Mouse (Mus musculus) adrenal gland, postnatal 36 days (tissue): ENCODE data around the gene Tmem179b. TPM values are rescaled to one million over a fixed set of nuclear protein-coding genes. Genes with fewer than 3 reads are reported as not detected.

ENCODE experiments used
- DNase-seq, 2 experiments: peaks; one replicate each; pipeline ENCODE4 v3.0.0; 2021; ENCODE audit warnings: mixed read lengths in 1 of 2
- total RNA-seq, 2 experiments: library from RNA; stranded (reverse); gene quantifications; 2 replicates each; pipeline ENCODE4 v1.2.3; 2021

Tmem179b gene
- total RNA-seq, 2 experiments from 2014 or later, result 44.8 to 69.2 TPM

DNA sequence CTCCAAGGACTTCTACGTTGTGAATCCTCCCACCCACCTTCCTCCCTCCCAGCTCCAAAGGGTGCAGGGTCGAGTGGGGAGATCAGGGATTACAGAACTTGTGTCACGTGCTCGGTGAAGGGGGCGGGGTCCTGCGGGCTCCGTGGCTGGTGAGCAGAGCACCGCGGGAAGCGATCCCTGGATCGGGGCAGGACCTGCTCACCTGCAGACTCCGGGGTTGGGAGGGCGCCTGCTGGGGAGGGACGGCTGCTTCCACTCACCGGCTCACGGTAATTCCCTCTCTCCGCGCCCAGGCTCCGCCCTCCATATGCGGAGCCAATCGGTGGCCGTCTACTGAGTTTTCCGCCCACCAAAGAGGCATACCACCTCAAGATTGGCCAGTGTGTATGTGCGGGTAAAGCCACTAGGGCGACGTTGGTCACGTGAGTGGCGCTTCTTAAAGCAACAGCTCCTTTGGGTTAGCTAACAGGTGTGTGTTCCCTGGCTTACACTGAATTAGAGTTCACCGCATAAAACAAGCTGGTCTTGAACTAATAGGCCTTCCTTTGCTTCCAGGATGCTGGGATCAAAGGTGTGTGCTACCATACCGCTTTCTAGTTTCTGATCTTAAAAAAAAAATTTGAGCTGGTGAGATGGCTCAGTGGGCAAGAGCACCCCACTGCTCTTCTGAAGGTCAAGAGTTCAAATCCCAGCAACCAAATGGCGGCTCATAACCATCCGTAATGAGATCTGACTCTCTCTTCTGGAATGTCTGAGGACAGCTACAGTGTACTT, 11.9 kb upstream of the Tmem179b start, which contains the start of gene Taf6l:
Gene Taf6l (minus strand): TSS at position 410 of the 774 bp plus-strand sequence.
- DNase-seq, result peak; percentile 92 to 93

DNA sequence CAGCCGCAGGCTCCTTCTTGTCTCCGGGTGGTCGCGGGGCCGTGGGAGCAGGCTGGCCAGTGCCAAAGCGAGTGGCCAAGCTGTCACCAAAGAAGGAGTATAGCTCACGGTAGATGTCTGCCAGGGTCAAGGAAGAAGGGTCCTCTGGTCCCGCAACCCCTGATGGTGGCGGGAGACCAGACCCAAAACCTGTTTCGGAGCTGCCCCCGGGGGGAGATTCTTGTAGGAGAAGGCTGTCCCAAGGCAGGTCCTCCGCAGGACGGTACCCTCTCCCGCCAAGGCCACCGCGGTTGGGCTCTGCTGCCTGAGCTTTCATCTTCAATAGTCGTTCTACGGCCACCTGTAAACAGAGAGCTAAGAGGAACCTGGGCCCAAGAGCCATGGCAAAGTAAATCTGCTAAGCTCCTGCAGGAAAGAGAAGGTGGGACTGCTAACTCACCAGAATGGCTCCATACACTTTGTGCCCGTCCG, 719 bp upstream of the Tmem179b start:
- peak; percentile 48 to 64 for DNase-seq

DNA sequence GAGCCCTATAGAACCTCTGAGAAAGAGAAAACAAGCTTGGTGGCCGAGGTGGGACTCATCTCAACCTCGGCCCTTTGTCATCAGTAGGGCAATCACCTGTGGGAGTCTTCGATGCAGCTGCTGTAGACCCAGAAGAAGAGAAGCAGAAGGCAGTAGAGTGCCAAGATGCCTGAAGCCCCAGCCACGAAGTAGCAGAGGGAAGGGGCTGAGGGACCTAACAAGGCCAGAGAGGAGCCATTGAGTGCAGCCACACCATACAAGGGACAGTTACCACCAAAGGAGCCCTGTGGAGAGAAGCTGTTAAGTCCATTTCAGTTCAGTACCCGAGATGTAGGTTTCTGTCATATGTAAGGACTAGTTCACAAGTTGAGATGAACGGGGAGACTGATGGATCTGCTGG, 858 bp downstream of the Tmem179b start:
- no peak for DNase-seq

DNA sequence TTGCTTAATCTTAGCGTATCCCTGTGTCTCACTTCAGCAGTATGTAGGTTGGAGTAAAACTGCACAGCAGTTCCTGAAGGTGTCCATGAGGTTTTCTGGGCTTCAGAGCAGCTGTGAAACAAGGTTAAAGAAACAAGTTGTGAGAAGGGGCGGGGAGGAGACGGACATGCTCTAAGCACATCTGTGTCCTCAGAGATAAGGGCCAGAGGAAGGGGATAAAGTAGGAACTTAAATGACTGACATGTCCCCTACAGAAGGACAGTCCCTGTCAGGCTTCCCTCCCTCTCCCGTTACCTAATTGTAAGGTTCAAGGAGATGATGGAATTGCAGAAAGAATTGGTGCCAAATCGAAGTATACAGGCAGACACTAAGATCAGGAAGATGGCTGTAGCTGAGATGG, 1.3 kb downstream of the Tmem179b start:
- DNase-seq, result no peak

DNA sequence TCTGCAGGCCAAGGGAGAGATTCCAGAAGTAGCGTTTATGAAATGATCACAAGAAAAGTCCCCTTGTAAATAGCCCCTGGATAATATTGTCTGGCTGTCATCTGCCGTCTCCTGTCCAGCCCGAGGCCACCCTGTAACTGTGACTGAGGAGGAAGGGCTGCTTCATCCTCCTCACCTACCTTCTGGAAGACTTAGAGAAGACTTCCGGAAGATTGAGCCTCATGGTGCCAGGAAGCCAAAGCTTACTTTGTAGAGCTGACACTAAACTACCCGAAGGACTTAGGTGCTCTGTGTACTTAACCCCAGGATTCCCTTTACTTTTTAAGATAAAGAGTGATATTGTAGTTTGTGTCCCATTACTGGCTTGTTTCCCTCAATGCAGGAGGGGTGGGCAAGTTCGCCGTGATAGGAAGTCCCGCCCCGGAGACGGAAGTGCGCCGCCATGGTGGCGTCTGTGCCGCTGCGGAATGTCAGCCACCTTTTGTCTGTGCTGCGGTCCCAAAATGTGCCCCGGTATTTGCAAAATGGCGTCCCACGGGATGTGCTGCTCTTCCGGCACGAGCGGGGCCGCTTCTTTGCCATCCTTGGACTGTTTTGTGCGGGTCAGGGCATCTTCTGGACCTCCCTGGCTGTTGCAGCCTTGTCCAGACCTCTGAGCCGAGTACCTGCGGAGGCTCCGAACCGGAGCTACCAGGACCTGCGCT, 3.5 kb downstream of the Tmem179b start, which contains the start of gene Tmem223:
Gene Tmem223 (plus strand): TSS at position 430 of the 704 bp plus-strand sequence.
- peak; percentile 88 to 92 for DNase-seq

DNA sequence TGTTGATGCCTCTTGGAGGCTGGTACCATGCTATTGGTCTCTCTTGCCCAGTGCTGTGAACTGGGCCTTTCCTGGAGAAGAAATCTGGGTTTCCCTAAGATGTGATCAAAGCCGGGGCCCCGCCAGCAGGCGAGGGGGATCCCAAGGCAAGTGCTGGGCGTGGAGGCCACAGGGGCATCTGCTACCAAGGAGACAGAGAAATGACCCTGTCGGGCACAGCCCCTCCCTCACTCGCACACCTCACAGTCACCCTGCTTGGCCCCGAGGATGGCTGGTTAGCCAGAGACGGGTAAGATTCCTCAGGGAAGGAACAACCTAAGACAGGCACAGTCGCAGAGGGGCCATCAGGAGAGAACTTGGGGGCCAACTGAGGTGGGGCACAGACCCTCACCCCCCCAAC, 8.7 kb downstream of the Tmem179b start:
- no peak for DNase-seq

DNA sequence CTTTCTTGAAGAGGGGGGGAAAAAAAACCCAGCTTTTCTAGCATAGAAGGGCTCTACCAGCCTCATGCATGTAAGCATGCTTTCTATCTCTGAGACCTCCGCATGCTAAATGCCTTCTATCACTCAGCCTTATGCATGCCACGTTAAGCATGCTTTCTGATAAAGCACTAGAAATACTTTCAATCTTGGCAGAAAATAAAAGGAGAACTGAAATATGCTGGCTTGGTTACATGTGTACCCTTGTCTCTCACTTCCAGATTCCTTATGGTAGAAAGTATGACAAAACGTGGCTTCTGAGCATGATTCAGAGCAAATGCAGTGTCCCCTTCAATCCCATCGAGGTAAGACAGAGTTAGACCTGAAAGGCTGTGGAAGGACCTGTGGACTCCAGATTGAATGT, 11.0 kb downstream of the Tmem179b start:
- DNase-seq, result no peak

DNA sequence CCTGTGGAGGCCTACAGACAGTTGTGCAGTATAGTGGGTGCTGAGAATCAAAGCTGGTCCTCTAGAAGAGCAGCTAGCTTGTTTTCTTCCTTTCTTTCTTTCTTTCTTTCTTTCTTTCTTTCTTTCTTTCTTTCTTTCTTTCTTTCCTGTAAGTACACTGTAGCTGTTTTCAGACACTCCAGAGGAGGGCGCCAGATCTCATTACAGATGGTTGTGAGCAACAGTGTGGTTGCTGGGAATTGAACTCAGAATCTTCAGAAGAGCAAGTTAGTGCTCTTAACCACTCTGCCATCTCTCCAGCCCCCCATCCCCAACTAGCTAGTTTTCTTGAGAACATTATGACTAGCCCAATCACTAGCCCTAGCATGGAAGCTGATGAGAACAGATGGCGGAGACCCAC, 13.5 kb downstream of the Tmem179b start:
- DNase-seq, result no peak

DNA sequence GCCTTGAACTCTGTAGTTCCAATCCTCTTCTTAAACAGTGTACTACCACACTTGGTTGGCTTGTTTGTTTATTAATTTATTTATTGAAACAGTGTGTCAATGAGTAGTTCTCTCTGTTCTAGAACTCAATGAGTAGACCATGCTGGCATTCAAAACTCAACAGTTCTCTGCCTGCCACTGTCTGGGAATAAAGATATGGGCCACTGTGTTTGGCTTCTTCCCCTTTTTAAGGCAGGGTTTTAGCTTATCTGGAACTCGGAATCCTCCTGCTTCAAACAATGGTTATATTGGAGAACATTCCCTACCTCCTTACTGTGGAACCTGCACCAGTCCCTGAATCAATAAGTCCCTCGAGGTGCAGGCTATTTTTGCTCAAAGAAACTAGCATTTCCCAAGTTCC, 15.4 kb downstream of the Tmem179b start:
- DNase-seq, result no peak

DNA sequence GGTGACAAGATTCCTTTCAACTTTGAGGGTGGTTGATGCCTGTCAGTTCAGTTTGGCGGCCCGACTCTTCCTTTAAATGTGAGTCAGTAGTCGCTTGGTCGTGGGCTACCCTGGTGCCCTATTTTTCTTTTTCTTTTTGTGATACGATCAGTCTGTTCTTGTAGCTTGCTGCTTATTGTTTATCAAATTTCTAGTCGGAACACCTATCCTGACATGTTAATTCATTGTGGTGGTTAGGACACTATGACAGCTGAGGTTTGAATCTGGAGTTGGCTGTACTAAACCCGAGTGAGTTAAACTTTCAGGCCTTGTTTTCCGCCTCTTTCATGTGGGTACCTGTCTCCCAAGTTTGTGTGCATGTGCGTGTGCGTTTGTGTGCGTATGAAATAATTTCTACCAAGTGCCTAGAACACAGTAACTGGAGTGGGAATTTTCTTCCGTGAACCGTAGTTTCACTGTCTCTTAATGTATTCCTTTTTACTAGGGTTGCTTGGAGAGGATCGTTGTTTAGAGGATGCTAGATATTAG, 16.7 kb downstream of the Tmem179b start:
- no peak for DNase-seq

DNA sequence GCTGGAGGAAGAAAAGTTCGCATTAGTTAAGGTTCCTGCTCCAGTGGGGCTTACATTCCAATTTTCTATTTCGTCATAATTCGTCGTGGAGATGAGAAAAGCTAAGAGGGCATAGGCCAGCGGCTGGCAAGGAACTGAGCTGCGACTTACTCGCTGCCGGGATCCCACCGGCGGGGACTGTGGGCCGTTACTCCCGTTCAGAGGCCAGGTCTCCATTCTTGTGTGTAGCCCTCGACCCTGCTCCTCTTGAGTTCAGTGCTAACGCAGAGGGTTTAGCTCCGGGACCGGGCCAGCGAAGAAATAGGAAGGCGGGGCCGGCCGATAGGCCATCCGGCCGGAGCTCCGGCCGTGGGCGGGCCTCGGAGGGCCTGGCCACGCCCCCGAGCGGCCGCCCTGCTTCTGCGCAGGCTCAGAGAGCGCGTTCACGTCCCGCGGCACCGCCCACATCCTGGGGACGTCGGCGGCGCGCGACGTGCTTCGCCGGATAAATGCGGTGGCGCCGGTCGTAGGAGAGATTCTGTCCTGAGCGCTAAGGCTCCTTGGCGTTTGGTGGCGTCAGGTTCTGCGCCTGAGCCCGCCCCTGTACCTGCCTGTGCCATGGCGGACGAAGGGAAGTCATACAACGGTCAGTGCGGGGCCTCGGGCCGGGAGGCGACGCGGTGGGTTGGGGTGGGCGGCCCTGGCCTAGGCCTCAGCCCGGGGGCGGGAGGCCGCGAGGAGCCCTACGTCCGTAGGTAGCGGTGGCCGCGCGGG, 17.5 kb downstream of the Tmem179b start, which contains the start of gene Nxf1:
Gene Nxf1 (plus strand): TSS at position 439 of the 753 bp plus-strand sequence.
- peak; percentile 97 for DNase-seq

DNA sequence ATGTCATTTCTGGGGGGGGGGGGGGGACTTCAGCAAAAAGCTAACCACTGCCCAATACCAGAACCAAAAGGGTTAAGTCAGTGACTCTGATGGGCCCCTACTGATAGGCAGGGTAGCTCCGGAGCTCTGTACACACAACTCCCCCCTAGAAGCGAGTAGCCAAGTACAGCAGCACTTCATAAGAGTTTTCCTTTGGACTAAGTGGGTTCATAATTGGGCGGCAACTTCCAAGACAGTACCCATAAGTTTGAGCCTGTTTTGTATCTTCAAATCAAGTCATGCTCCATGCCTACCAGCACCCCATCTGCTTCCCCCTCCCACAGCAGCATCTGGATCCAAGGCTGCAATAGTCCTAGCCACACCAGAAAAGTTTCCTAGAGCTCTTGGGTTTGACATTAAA, 18.6 kb downstream of the Tmem179b start:
- DNase-seq, result no peak

DNA sequence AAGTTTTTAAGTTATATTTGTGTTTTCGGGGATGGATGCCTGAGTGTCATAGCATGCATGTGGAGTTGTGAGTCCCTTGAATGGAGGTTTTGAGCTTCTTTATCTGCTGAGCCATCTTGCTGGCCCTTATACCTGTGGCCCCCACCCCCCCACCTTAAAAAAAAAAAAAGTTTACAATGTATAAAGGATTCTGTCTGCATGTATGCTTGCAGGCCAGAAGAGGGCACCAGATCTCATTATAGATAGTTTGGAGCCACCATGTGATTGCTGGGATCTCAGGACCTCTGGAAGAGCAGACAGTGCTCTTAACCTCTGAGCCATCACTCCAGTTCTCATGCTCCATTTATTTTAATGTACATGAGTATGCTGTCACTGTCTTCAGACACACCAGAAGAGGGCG, 26.9 kb downstream of the Tmem179b start:
- DNase-seq, result peak in 1 of 2 experiments; percentile 27

DNA sequence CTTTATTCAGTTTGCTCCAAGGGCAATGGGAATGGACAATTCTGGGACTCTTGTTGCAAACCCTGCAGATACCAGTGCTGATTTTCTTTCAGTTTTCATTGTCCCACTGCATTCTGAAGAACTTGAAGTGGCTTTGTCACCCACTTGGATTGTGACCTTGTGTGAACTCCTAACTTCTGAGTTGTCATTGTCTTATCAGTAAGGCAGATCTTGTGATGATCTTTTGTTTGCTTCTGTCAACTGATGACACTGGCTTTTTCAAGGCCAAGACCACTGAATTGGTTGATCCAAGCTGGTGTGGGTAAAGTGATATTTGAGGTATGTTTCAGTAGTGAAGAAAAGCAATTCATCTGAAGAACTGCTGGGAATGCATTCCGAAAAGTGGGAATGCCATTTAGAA, 28.9 kb downstream of the Tmem179b start:
- DNase-seq, result no peak

DNA sequence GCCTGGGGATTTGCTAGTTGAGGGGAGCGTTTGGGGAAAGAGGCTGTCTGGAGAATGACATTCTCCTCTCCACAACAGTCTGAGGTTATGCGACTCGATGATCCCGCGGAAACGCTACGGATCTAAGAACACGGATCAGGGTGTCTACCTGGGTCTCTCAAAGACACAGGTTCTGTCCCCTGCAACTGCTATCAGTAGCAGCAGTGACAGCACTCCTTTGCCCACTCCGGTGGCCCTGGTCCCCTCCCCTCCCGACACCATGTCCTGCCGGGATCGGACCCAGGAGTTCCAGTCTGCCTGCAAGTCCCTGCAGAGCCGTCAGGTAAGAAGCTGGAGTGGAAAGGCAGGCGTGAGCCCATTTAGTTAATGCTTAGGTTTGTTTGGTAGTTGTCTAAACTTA, 32.1 kb downstream of the Tmem179b start:
- DNase-seq, result peak in 1 of 2 experiments; percentile 14

DNA sequence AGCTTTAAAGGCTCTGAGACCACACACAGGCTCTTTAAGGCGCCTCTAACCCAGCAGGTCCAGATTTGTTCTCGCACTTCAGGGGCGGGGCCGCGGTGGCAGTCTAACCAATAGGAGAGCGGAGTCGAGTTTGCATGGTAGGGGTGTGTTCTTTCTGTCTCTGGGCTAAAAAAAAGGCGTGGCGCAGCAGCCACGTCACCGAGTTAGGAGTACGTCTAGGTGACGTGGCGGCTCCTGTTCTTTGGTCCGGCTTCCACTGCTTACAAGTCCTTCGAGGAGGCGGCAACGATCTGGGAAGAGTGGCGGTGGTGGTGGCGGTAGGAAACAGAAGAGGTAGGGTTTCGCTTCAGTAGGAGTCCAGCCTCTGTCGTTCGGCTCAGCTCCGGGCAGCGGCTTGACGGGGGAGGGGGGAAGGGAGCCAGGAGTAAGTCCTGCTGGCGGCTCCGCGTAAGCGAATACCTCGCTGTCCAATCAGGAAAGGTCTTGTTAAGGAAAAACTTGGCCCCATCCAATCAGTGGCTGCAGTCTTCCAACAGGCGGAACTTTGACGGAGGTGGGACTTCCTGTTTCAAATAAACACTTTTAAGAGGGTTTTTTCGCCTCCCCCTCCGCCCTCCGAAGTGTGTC, 32.9 kb downstream of the Tmem179b start, which contains the start of gene Stx5a:
Gene Stx5a (plus strand): TSS at position 171 of the 627 bp plus-strand sequence.
- DNase-seq, result peak; percentile 96 to 97

DNA sequence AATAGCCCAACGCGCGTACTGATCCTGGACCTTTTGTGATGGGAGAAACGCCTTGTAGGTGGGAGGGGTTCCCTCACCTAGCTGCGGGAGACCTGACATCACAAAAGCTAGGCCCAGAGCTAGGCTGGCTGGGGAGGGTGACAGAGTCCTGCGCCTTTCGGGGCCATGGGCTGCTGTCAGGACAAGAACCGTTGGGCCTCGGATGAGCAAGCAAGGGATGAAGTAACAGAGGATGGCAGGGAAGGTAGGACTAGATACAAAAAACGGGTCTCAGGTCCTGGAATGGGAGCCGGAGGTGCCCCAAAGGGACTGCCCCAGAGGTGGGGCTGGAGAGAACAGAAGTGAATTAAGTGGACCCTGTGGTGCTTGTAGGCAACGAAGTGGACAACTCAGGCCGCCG, 33.7 kb downstream of the Tmem179b start, which contains the start of gene 1700092M07Rik:
Gene 1700092M07Rik (plus strand): TSS at position 116 of the 400 bp plus-strand sequence.
- no peak for DNase-seq

DNA sequence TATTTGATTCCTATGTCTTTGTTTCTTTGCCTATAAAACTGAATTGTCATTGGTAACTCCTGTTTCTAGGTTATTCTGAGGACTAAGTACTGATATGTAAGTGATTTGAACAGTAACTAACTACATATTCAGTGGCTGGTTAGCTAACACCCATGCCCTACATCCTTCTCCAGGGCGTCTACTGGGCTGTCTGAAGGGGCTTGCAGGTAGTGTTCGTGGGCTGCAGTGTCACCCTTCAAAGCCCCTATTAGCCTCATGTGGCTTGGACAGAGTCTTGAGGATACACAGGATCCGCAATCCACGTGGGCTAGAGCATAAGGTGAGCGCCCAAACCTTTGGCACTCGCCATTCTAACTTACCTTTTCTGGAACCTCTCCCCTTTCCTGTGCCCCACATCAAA, 34.6 kb downstream of the Tmem179b start:
- no peak for DNase-seq

DNA sequence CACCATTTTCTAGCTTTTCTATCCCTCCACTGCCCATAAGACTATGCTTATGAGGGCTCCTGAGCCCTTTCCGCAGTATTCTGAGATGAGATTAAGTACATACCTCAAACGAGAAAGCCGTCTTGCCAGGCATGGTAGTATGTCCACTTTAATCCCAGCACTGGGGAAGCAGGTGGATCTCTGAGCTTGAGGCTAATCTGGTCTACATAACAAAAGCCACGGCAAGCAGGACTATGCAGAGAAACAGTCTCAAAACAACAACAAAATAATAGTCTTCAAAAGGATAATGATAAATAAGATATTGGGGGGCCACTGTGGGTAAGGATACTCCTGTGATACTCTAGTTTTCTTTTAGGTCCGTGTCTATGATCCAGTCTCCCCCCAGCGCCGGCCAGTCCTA, 35.4 kb downstream of the Tmem179b start:
- no peak for DNase-seq

DNA sequence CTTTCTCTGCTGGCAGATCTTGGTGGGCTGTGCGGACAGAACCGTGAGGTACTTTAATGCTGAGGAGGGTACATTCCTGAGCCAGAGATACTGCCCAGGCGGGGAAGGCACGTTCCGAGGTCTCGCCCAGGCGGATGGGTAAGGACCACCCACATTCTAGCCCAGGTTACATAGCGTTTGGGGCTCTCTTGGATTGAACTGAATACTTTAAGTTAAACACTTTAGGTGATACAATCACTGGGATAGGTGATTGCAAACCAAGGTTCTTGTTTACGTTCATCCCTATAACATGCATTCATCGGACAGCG, 38.2 kb downstream of the Tmem179b start:
- DNase-seq, result no peak

DNA sequence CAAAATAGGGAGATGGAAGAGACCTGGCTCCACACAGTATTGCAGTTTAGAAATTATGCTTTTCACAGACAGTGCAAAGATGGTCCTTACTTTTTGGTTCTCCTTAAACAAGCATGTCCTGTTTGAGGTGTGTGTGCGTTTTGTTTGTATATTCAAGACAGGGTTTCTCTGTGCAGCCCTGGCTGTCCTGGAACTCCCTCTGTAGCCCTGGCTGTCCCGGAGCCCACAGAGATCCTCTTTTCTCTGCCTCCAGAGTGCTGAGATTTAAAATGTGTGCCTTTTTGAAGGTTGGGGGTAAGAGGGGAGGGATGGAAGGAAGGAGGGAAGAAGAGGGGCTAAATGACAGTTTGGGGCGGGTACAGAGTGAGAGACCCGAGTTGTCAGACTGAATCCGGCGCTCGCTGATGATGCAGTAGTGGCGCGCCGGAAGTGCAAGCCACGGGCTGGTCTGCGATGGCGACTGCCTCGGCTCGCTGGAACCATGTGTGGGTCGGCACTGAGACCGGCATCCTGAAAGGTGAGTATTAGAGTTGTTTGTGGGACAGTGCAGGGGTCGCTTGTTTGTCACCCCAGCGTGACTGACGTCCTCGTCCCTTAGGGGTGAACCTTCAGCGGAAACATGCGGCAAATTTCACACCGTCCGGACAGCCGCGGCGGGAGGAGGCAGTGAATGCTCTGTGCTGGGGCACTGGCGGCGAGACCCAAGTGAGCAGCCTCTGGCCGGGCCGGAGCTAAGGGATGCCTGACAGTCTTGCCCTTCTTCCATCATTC, 38.7 kb downstream of the Tmem179b start, which contains the start of gene Wdr74:
Gene Wdr74 (plus strand): TSS at position 439 of the 771 bp plus-strand sequence.
- DNase-seq, result peak; percentile 93 to 95
